Mouse (Mus musculus) small intestine, adult 2 months (tissue): ENCODE results near the gene Abcb10.

ENCODE experiments used
- CTCF ChIP-seq: fragments of 200-500 bp; IDR thresholded peaks from 2 replicates; pipeline ENCODE4 v1.5.1; 2012; ENCODE audit warnings: low read depth, mild to moderate bottlenecking, control low read depth, inconsistent platforms, low read length, moderate library complexity, mixed read lengths; ENCODE audit not compliant: insufficient replicate concordance, insufficient read length; ENCODE audit errors: extremely low read depth
- POLR2A ChIP-seq: fragments of 200-500 bp; IDR thresholded peaks from 2 replicates; pipeline ENCODE4 v1.6.1; 2012; ENCODE audit warnings: low read depth, mild to moderate bottlenecking, control low read depth, inconsistent platforms, low read length, moderate library complexity

- TF ChIP-seq CTCF (no peak), POLR2A (no peak)
These were observed 580 bp downstream of the Abcb10 start for GRCm38 (mm10) chr8:123982291-123982793.
